Mouse (Mus musculus): Measurements from ENCODE around the gene Atoh1. TPM values are rescaled to one million over a fixed set of nuclear protein-coding genes. Genes with fewer than 3 reads are reported as not detected.

Gene Atoh1
- not detected for total RNA-seq (2021)

GRCm38 (mm10) chr6:64728499-64729198 lies at the start of gene Atoh1:
Gene Atoh1, plus strand, starts transcription at chr6:64729125.
- intact Hi-C loops (cut with DNase I): no loop called here
- DNase-seq (ENCODE audit: low spot score in 2 of 2): no peak

DNA sequence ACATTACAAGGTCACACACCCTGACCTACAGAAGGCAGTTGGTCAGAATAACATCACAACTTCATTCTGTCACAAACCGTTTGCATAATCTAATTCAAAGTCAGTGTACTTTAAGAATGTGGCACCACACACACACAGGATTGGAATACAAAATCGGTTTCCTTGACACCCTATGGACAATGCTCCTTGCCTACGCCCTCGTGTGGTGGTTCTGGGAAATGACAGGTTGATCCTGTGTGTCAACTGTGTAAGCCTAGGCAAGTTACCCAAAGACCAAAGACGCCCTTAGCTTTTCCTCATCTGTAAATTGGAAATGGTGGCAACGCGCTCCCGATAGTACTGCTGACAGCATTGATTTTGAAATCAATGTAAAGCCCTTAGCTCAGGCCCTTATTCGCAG lies 45.0 kb upstream of the Atoh1 start:
- intact Hi-C loops (cut with DNase I): loop anchor here (2.0 kb wide), 1 partner anchor 305 kb away; no protein-coding TSS in a partner anchor
- DNase-seq (ENCODE audit: low spot score in 2 of 2): peak; percentile 24 to 34

DNA sequence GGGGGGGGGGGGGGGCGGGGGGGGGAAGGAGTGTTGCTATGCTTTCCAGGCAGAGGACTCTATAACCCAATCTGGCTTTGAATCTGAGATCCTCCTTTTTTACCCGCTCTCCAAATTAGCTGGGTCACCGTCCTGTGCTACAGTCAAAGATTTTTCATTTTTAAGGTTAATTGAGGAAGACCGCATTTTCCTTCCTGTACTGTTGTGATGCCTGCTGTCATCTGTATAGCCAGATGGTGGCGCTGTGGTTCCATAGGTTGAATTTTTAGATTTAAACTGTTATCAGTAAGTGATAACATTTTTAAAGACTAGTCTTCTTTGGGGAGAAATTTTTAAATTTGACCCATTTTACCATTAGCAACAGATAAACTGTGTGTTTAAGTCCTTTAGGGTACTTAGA lies 44.0 kb upstream of the Atoh1 start:
- DNase-seq (ENCODE audit: low spot score in 2 of 2): peak in 1 of 2 experiments; percentile 22
- intact Hi-C loops (cut with DNase I): loop anchor here (2.0 kb wide), 1 partner anchor 304 kb away; no protein-coding TSS in a partner anchor

DNA sequence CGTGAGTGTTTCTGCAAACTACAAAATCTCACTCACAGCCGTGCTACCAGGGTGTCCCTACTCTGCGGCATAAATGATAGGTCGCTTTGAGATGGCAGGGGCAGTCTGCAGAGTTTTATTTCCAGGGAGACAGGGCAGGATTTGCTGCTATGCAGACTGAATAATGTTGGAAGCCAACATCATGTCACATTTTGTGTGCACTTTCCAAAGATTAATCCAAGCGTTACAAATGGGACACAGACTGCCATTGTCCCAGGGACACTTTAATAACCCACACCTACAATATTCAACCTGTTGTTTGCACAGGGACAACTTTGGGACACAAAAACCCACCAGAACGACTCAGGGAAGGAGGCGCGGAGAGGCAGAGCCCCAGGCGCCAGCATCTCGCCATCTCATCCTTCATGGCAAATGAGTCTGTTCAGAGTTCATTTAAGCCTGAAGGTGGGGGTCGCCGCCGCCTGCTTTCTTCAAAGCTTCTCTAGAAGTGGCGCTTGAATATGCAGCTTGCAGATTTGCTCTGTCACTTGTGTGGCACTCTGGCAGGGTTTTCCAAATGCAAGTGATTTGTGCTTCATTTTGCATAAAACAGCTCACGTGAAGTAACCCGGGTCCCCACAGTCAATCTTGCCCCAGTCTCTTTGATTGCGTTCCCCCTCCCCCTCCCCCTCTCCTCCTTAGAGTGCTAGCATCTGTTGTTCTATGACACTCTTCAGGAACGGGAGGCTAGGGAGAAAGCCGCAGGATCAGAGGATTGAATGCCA lies 40.6 kb upstream of the Atoh1 start:
- intact Hi-C loops (cut with DNase I): no loop called here
- DNase-seq (ENCODE audit: low spot score in 2 of 2): no peak

DNA sequence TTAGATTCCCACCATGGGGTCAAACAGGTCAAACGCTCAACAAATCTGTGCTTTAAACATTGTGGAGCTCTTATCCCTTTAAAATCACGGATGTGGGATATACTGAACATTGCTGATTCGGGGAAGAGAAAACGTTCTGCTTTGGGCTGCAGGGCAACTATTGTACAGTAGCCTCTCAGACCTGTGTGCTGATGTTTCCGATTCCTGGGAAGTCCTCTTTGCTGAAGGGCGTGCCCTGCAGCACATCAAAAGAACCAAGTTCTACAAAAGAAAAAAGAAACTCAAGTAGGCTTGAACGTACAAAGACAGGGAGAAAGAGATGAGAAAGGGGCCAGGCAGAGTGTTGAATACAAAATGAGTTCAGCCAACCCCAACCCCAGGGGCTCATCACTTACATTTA lies 34.2 kb upstream of the Atoh1 start:
- no peak for DNase-seq (ENCODE audit: low spot score in 2 of 2)
- intact Hi-C loops (cut with DNase I): no loop called here

DNA sequence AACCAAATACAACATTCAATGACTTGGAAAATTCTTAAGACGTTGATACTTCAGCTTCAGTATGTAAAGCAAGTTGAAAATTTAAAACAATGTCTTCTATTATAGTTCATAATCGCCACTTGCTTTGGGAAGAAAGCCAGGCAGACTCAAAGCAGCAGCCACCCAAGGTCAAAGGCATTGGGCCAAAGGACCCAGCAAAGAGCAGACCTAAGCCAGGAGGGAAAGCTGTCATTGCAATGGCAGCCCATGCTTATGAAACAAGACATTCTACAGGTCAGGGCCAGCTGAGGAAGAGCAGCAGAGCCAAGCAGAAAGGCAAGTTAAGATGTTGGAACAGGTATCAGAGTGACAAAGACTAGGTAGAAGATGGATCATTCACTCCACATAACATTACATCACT lies 25.3 kb upstream of the Atoh1 start:
- no peak for DNase-seq (ENCODE audit: low spot score in 2 of 2)
- intact Hi-C loops (cut with DNase I): no loop called here

- no peak for DNase-seq (ENCODE audit: low spot score in 2 of 2)
- intact Hi-C loops (cut with DNase I): no loop called here
Observed at GRCm38 (mm10) chr6:64727751-64728403, 1.0 kb upstream of the Atoh1 start.

DNA sequence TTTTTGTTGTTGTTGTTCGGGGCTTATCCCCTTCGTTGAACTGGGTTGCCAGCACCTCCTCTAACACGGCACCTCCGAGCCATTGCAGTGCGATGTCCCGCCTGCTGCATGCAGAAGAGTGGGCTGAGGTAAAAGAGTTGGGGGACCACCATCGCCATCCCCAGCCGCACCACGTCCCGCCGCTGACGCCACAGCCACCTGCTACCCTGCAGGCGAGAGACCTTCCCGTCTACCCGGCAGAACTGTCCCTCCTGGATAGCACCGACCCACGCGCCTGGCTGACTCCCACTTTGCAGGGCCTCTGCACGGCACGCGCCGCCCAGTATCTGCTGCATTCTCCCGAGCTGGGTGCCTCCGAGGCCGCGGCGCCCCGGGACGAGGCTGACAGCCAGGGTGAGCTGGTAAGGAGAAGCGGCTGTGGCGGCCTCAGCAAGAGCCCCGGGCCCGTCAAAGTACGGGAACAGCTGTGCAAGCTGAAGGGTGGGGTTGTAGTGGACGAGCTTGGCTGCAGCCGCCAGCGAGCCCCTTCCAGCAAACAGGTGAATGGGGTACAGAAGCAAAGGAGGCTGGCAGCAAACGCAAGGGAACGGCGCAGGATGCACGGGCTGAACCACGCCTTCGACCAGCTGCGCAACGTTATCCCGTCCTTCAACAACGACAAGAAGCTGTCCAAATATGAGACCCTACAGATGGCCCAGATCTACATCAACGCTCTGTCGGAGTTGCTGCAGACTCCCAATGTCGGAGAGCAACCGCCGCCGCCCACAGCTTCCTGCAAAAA lies 496 bp downstream of the Atoh1 start:
- intact Hi-C loops (cut with DNase I): no loop called here
- DNase-seq (ENCODE audit: low spot score in 2 of 2): peak in 1 of 2 experiments; percentile 26

GRCm38 (mm10) chr6:64730030-64730429 lies 1.1 kb downstream of the Atoh1 start:
- no peak for DNase-seq (ENCODE audit: low spot score in 2 of 2)
- intact Hi-C loops (cut with DNase I): no loop called here

DNA sequence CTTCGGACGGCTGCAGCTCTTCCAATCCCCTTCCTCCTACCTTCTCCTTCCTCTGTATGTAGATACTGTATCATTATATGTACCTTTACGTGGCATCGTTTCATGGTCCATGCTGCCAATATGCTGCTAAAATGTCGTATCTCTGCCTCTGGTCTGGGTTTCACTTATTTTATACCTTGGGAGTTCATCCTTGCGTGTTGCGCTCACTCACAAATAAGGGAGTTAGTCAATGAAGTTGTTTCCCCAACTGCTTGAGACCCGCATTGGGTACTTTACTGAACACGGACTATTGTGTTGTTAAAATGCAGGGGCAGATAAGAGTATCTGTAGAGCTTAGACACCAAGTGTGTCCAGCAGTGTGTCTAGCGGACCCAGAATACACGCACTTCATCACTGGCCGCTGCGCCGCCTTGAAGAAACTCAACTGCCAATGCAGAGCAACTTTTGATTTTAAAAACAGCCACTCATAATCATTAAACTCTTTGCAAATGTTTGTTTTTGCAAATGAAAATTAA lies 1.6 kb downstream of the Atoh1 start:
- no peak for DNase-seq (ENCODE audit: low spot score in 2 of 2)
- intact Hi-C loops (cut with DNase I): no loop called here

DNA sequence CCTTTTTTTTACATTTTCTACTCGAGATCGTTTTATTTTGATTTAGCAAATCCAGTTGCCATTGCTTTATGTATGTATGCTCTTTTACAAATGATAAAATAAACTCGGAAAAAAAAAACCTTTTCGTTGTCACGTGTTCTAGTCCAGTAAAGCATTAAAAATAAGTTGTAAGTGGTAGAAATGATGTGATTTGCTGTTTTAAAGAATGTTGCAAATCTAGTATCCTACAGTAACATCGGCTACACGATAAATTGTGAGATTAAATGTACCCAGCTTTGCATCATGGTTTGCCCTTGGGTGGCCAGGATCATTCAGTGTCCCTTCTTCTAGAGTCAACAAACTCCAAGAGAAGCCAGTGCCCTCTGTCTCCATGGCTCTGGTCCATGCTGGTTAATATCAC lies 2.2 kb downstream of the Atoh1 start:
- intact Hi-C loops (cut with DNase I): no loop called here
- DNase-seq (ENCODE audit: low spot score in 2 of 2): no peak

- intact Hi-C loops (cut with DNase I): no loop called here
- no peak for DNase-seq (ENCODE audit: low spot score in 2 of 2)
Observed at GRCm38 (mm10) chr6:64731621-64732320, 2.8 kb downstream of the Atoh1 start.

DNA sequence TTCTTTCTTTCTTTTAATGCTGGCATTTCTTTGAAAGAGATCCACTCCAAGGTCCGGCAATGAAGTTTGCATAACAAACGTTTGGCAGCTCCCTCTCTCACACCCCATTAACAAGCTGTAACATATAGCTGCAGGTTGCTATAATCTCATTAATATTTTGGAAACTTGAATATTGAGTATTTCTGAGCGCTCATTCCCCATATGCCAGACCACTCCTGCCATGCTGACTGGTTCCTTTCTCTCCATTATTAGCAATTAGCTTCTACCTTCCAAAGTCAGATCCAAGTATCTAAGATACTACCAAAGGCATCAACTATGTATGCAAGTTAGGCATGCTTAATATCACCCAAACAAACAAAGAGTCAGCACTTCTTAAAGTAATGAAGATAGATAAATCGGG lies 4.4 kb downstream of the Atoh1 start:
- intact Hi-C loops (cut with DNase I): no loop called here

DNA sequence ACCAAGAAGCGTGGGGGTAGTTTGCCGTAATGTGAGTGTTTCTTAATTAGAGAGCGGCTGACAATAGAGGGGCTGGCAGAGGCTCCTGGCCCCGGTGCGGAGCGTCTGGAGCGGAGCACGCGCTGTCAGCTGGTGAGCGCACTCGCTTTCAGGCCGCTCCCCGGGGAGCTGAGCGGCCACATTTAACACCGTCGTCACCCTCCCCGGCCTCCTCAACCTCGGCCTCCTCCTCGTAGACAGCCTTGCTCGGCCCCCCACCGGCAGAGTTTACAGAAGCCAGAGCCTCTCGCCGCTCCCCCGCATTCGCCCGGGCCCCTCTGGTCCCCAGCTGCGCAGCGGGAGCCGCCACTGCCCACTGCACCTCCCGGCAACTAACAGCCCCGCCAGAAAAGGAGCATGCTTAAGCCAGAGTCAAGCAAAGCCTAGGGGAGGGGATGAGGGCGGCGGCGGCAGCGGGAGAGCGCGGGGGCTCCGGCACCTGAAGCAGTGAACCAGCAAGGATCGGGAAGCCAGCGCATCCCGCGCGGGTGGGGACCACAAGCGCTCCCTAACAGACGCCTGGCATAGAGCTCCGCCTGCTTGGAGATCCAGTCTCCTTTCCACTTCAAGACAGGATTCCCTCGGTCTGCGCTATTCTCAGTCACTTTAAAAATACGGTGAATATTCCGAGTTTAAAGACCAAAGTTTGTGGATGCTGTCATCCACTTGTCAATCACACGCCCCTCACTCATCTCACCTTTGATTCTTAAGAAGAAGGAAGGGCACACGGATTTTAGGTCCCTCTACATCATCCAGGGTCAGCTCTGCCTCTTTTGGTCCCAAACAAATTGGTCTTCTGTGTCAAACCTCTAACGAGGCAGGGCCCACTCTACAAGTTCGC lies 5.8 kb downstream of the Atoh1 start:
- intact Hi-C loops (cut with DNase I): no loop called here
- peak in 1 of 2 experiments; percentile 14 for DNase-seq (ENCODE audit: low spot score in 2 of 2)

More for the DNA sequence above, 4.4 kb downstream of the Atoh1 start:
- no peak for DNase-seq (ENCODE audit: low spot score in 2 of 2)

DNA sequence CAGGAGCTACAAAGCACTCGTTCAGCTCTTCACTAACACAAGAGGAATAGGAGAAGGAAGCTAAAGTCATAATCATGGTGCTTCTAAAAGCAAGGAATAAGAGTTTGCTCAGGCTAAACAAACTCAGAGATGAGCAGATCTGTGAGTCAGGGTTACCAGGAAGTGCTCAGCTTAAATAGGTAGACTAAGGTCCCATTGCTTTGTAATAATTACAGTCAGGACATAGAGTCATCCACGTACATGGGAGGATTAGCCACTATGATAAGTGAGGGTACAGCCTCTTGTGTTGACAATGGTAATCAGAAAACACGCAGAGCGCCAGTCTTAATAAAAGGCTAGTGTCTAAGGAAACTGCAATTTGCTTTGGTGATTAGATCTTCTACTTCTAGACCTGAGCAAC lies 7.4 kb downstream of the Atoh1 start:
- no peak for DNase-seq (ENCODE audit: low spot score in 2 of 2)
- intact Hi-C loops (cut with DNase I): no loop called here

- no peak for DNase-seq (ENCODE audit: low spot score in 2 of 2)
- intact Hi-C loops (cut with DNase I): no loop called here
Observed at GRCm38 (mm10) chr6:64742915-64743489, 14.1 kb downstream of the Atoh1 start.

GRCm38 (mm10) chr6:64754515-64754914 lies 25.6 kb downstream of the Atoh1 start:
- intact Hi-C loops (cut with DNase I): no loop called here
- DNase-seq (ENCODE audit: low spot score in 2 of 2): no peak

GRCm38 (mm10) chr6:64763901-64764300 lies 35.0 kb downstream of the Atoh1 start:
- intact Hi-C loops (cut with DNase I): no loop called here
- DNase-seq (ENCODE audit: low spot score in 2 of 2): no peak

Measured in left cerebral cortex, postnatal 36 days (tissue).